Mouse (Mus musculus): ENCODE measurements around the gene Rnaseh2a. TPM values are rescaled to one million over a fixed set of nuclear protein-coding genes. Genes with fewer than 3 reads are reported as not detected.
A peak's percentile ranks its signal among the peaks of the same experiment; 100 is the strongest.

The Rnaseh2a gene
- polyA plus RNA-seq, 1 experiment, result 30.4 TPM

DNA sequence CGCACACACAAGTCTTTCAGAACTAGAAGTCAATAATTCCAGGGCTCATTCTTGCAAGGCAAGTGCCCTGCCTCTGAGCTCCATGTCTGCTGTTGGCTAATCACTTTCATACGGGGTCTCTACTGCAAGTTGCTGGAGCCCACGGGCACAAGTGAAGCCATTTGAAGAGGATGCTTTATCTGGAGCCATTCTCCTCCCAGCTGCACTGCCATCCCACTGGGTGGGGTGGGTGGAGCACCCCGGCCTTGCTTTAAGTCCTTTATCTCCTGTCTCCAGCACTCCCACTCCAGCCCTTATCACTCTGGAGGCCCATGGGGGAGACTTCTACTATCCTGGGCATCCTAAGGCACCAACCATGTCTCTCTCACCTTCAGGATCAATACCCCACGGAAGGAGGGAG is 1.3 kb upstream of the Rnaseh2a start:
- DNase-seq, result no peak
- H3K4me1 ChIP-seq (ENCODE audit: control insufficient read depth, insufficient read depth, low read length), result peaks cover 12% of the 10 kb centered on the region
- WGBS, result 62% methylated on average over 5 of the region's 5 CpGs
- TF ChIP-seq POLR2A (IDR thresholded peaks at IDR 0.05; ENCODE audit: borderline replicate concordance, extremely low read depth, low read depth, low read length) (no peak), CTCF (IDR thresholded peaks at IDR 0.05; ENCODE audit: insufficient read depth, low read length) (no peak)
- no peak overlapping the region for H3K4me3 ChIP-seq (replicated peaks; ENCODE audit: extremely low read depth, low read depth, low read length)

DNA sequence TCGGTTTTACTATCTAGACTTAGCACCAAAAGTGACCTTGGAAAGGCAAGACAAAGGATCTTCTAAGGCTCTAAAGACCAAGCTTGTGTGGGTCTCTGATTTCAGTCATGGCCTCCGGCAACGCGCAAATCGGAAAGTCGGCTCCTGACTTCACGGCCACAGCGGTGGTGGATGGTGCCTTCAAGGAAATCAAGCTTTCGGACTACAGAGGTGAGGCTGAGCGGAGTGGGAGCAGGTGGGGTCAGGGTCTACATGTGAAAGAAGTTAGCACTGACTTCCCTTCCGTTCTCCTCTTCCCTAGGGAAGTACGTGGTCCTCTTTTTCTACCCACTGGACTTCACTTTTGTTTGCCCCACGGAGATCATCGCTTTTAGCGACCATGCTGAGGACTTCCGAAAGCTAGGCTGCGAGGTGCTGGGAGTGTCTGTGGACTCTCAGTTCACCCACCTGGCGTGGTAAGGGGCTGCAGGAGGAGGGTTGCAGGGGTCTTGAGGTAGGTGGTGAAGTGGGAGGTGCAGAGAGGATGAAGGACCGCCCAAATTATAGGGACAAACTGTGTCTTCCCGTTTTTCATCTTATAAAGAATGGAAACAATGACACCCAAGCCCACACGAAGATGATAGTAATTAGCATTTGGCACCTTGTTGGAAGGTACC is 696 bp upstream of the Rnaseh2a start:
- Histone ChIP-seq H3K4me1 (ENCODE audit: control insufficient read depth, insufficient read depth, low read length) (peaks cover 8% of the 10 kb centered on the region), H3K4me3 (replicated peaks; ENCODE audit: extremely low read depth, low read depth, low read length) (peak overlapping the region; percentile 90)
- DNase-seq, result no peak
- TF ChIP-seq POLR2A (IDR thresholded peaks at IDR 0.05; ENCODE audit: borderline replicate concordance, extremely low read depth, low read depth, low read length) (no peak), CTCF (IDR thresholded peaks at IDR 0.05; ENCODE audit: insufficient read depth, low read length) (no peak)
- WGBS, result 6% methylated on average over 21 of the region's 21 CpGs

- DNase-seq, result no peak
- 7% methylated on average over 2 of the region's 2 CpGs for WGBS
- Histone ChIP-seq H3K4me3 (replicated peaks; ENCODE audit: extremely low read depth, low read depth, low read length) (no peak overlapping the region), H3K4me1 (ENCODE audit: control insufficient read depth, insufficient read depth, low read length) (peaks cover 9% of the 10 kb centered on the region)
- TF ChIP-seq POLR2A (IDR thresholded peaks at IDR 0.05; ENCODE audit: borderline replicate concordance, extremely low read depth, low read depth, low read length) (no peak), CTCF (IDR thresholded peaks at IDR 0.05; ENCODE audit: insufficient read depth, low read length) (no peak)
Observed at GRCm38 (mm10) chr8:84968650-84969049, 917 bp downstream of the Rnaseh2a start.

- Histone ChIP-seq H3K4me3 (replicated peaks; ENCODE audit: extremely low read depth, low read depth, low read length) (no peak overlapping the region), H3K4me1 (ENCODE audit: control insufficient read depth, insufficient read depth, low read length) (peaks cover 9% of the 10 kb centered on the region)
- no peak for DNase-seq
- WGBS, result 93% methylated on average over 13 of the region's 13 CpGs
- TF ChIP-seq CTCF (IDR thresholded peaks at IDR 0.05; ENCODE audit: insufficient read depth, low read length), result no peak
- TF ChIP-seq POLR2A (IDR thresholded peaks at IDR 0.05; ENCODE audit: borderline replicate concordance, extremely low read depth, low read depth, low read length), result no peak
Observed at GRCm38 (mm10) chr8:84967532-84968304, 1.8 kb downstream of the Rnaseh2a start.

DNA sequence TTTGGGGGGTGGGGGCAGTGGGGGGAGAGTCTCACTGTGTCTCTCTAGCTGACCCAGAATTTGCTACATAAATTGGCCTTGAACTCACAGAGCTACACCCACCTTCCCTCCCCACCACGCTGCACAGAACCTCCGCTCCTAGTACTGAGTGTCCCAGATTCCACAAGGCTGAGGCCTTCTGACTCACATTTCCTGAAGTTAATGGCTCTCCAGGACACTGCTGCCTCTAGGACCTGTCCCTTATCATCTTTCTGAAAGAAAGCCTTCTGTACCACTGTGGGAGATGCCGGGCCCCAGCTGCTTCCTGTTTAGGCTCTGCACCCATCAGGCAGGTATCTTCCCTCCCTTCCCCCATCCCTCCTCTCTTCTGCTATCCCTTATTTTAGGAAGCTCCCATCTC is 3.0 kb downstream of the Rnaseh2a start:
- DNase-seq, result no peak
- no peak for TF ChIP-seq POLR2A (IDR thresholded peaks at IDR 0.05; ENCODE audit: borderline replicate concordance, extremely low read depth, low read depth, low read length)
- TF ChIP-seq CTCF (IDR thresholded peaks at IDR 0.05; ENCODE audit: insufficient read depth, low read length), result no peak
- H3K4me3 ChIP-seq (replicated peaks; ENCODE audit: extremely low read depth, low read depth, low read length), result no peak overlapping the region
- WGBS, result 11% methylated on average over 3 of the region's 3 CpGs
- H3K4me1 ChIP-seq (ENCODE audit: control insufficient read depth, insufficient read depth, low read length), result peaks cover 9% of the 10 kb centered on the region

DNA sequence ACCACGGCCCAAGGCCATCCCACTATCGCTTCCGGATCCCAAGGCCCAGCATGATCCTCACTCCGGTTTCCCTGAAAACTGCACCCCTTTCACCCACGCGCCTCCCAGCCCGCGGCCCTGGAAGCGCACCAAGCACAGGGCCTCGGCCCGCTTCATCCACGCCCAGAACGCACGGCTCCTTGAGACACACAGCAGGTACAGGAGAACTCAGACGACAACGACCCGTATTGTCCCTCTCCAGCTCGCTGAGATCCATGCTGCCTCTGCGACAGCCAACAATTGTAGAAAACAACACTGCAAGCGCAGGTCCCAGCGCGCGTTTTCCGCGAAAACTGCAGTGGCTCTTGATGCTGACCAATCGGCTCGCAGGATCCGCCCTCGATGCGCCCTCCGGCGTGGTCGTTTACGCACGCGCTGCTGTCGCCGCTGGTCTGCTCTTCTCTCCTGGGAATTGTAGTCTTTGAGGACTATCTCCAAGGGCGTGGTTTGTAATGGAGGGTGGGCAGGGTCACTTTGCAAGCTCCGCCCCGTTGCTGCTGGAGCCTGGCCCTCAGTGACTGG is 3.8 kb downstream of the Rnaseh2a start:
- TF ChIP-seq CTCF (IDR thresholded peaks at IDR 0.05; ENCODE audit: insufficient read depth, low read length) (no peak), POLR2A (IDR thresholded peaks at IDR 0.05; ENCODE audit: borderline replicate concordance, extremely low read depth, low read depth, low read length) (peak; percentile 61; the same call in 1 of the 2 replicates)
- peaks cover 9% of the 10 kb centered on the region for H3K4me1 ChIP-seq (ENCODE audit: control insufficient read depth, insufficient read depth, low read length)
- DNase-seq, result peak; percentile 88
- WGBS, result under 1% methylated on average over 41 of the region's 41 CpGs
- H3K4me3 ChIP-seq (replicated peaks; ENCODE audit: extremely low read depth, low read depth, low read length), result peak overlapping the region; percentile 65

- TF ChIP-seq CTCF (IDR thresholded peaks at IDR 0.05; ENCODE audit: insufficient read depth, low read length), result no peak
- no peak for TF ChIP-seq POLR2A (IDR thresholded peaks at IDR 0.05; ENCODE audit: borderline replicate concordance, extremely low read depth, low read depth, low read length)
- Histone ChIP-seq H3K4me3 (replicated peaks; ENCODE audit: extremely low read depth, low read depth, low read length) (no peak overlapping the region), H3K4me1 (ENCODE audit: control insufficient read depth, insufficient read depth, low read length) (peaks cover 6% of the 10 kb centered on the region)
- 80% methylated on average over 4 of the region's 4 CpGs for WGBS
- no peak for DNase-seq
Observed at GRCm38 (mm10) chr8:84963952-84964351, 5.6 kb downstream of the Rnaseh2a start.

DNA sequence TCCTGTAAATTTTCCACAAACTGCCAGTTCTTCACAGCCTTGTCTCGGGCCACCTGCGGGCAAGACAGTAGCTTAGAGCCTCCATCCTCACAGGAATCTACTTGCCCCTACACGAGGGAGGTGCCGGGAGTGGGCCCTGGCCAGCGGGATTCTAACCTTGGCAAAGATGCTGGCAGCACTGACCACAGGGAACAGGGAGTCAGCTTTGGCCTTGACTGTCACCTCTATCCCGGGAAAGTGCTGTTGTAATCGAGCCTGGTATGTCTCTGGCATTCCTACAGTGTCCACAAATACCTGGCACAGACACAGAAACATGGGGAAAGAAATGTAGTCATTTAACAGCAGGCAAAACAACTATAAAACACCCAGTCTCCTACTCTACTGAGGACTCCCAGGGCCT is 9.8 kb downstream of the Rnaseh2a start:
- WGBS, result 81% methylated on average over 7 of the region's 7 CpGs
- TF ChIP-seq POLR2A (IDR thresholded peaks at IDR 0.05; ENCODE audit: borderline replicate concordance, extremely low read depth, low read depth, low read length), result no peak
- TF ChIP-seq CTCF (IDR thresholded peaks at IDR 0.05; ENCODE audit: insufficient read depth, low read length), result no peak
- no peak overlapping the region for H3K4me3 ChIP-seq (replicated peaks; ENCODE audit: extremely low read depth, low read depth, low read length)
- DNase-seq, result no peak
- H3K4me1 ChIP-seq (ENCODE audit: control insufficient read depth, insufficient read depth, low read length), result no peaks in the 10 kb centered on the region

- peak; percentile 66 for DNase-seq
- TF ChIP-seq POLR2A (IDR thresholded peaks at IDR 0.05; ENCODE audit: borderline replicate concordance, extremely low read depth, low read depth, low read length), result no peak
- TF ChIP-seq CTCF (IDR thresholded peaks at IDR 0.05; ENCODE audit: insufficient read depth, low read length), result peak; percentile 63
- H3K4me1 ChIP-seq (ENCODE audit: control insufficient read depth, insufficient read depth, low read length), result peaks cover 3% of the 10 kb centered on the region; the same call in 1 of the 2 replicates
- H3K4me3 ChIP-seq (replicated peaks; ENCODE audit: extremely low read depth, low read depth, low read length), result no peak overlapping the region
- WGBS, result 50% methylated on average over 2 of the region's 2 CpGs
Observed at GRCm38 (mm10) chr8:84956768-84957167, 12.8 kb downstream of the Rnaseh2a start.

Measured in lung, adult 2 months (tissue).